ENCODE assay signal across 11 mouse cellular contexts in the genomic region with DNA sequence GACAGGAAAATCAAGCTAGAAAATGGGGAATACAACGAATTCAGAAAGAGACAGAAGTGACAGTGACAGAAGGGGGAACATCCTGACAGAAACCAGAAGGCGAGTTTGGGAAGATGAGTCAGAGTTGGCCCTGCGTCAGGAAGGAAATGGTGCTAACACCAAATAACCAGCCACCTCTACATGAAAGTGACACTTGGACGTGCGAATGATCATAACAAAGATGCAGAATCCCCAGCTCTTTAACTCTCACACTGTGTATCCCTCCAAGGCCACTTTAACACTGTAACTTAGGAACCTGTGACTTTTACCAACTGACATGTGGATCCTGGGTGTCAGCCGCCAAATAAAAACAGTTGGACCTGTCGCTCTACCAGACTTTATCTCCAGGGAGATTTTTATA. TPM values are rescaled to one million over a fixed set of nuclear protein-coding genes. Genes with fewer than 3 reads are reported as not detected.
DNase-seq lines count a peak whose midpoint lies in the region; ATAC-seq lines count a peak whose summit lies in the region.
"Had no signal": no experiment of that assay in that cellular context is flagged by ENCODE, and none has a peak within 500 bp of the region (broad histone marks: within the 10 kb centered on the region; RNA-seq: fewer than 3 reads in every experiment).

No protein-coding gene starts in this region.

- H3K27me3 ChIP-seq in heart, embryonic 15.5 days: no peaks in the 10 kb centered on the region
- H3K27me3 ChIP-seq in megakaryocyte, embryonic 14.5 days (replicated peaks): no peaks in the 10 kb centered on the region

- intact Hi-C loops in heart, postnatal 25 days (cut with DNase I): loop anchor here (5.0 kb wide), 2 partner anchors 37 to 38 kb away; no protein-coding TSS in a partner anchor

- no peak for DNase-seq in heart, postnatal 25 days (ENCODE audit: low spot score)
- DNase-seq in 416B (ENCODE audit: low read depth): peak; percentile 77
- DNase-seq in frontal cortex, postnatal 36 days (ENCODE audit: low spot score in 2 of 2): no peak
- no peak for DNase-seq in cerebellum, postnatal 36 days
- no peak for DNase-seq in urinary bladder, adult 2 months (ENCODE audit: low spot score)
- DNase-seq: gastrocnemius, postnatal 36 days had no signal

- peak overlapping the region; percentile 54 for H3K27ac ChIP-seq in heart, embryonic 15.5 days

- H3K9ac ChIP-seq in heart, embryonic 15.5 days: no peak overlapping the region

- no peak for ATAC-seq in heart, embryonic 15.5 days (replicated peaks; ENCODE audit: insufficient number of reproducible peaks, insufficient read depth, low FRiP score, low read depth)
- ATAC-seq in common myeloid progenitor, adult 5-6 weeks (replicated peaks; ENCODE audit: low read depth, poor library complexity, severe bottlenecking): peak; percentile 37; the same call in 1 of the 2 replicates
- ATAC-seq: activated CD4-positive, CD25-positive, alpha-beta regulatory T cell, adult 4 months; inflammation-experienced regulatory T-cells, adult 6 months had no signal

- H3K4me1 ChIP-seq in heart, embryonic 15.5 days (replicated peaks): peaks cover 52% of the 10 kb centered on the region
- H3K4me1 ChIP-seq in megakaryocyte, embryonic 14.5 days: peaks cover 99% of the 10 kb centered on the region

- H3K36me3 ChIP-seq in heart, embryonic 15.5 days: no peaks in the 10 kb centered on the region
- no peaks in the 10 kb centered on the region for H3K36me3 ChIP-seq in megakaryocyte, embryonic 14.5 days (replicated peaks; ENCODE audit: low read length)

- no peak overlapping the region for H3K4me2 ChIP-seq in heart, embryonic 15.5 days

- 40% methylated on average over 7 of the region's 7 CpGs for WGBS in heart, embryonic 15.5 days

- no peak overlapping the region for H3K4me3 ChIP-seq in heart, embryonic 15.5 days
- H3K4me3 ChIP-seq in megakaryocyte, embryonic 14.5 days (replicated peaks): peak overlapping the region; percentile 64

- H3K9me3 ChIP-seq in heart, embryonic 15.5 days (replicated peaks): no peaks in the 10 kb centered on the region
- H3K9me3 ChIP-seq in megakaryocyte, embryonic 14.5 days: no peaks in the 10 kb centered on the region

RNA-seq across cellular contexts. Expression of gene Gipc2, which starts 16.6 kb away (rescaled TPM):
- polyA plus RNA-seq in heart, embryonic 15.5 days (2015; fragmentation: Nextera tagmentation; extraction: Ambion mirVana): 4.6 and 5.0 TPM in 2 replicates
- 1 to 10 TPM; 3.6 to 4.0 TPM for total RNA-seq in heart, postnatal 25 days (2021)
- total RNA-seq in common myeloid progenitor, adult 5-6 weeks (2017): 1.2 TPM in 1 of 2 replicates, not detected in the other
- 2.4 TPM in 1 of 2 replicates, not detected in the other for polyA plus RNA-seq in megakaryocyte, embryonic 14.5 days (2012; ENCODE audit: insufficient read depth, low replicate concordance)
- 3.3 and 4.9 TPM in 2 replicates for polyA plus RNA-seq in urinary bladder, adult 2 months (2012; rRNA removed)
- polyA plus RNA-seq: activated CD4-positive, CD25-positive, alpha-beta regulatory T cell, adult 4 months; inflammation-experienced regulatory T-cells, adult 6 months had no signal
